Mouse (Mus musculus): Measurements from ENCODE around the gene Tet2. TPM values are rescaled to one million over a fixed set of nuclear protein-coding genes. Genes with fewer than 3 reads are reported as not detected.
A peak's percentile ranks its signal among the peaks of the same experiment; 100 is the strongest.

The Tet2 gene
- total and polyA plus RNA-seq, 3 experiments: 6.8 to 101 (median 10.9) TPM

DNA sequence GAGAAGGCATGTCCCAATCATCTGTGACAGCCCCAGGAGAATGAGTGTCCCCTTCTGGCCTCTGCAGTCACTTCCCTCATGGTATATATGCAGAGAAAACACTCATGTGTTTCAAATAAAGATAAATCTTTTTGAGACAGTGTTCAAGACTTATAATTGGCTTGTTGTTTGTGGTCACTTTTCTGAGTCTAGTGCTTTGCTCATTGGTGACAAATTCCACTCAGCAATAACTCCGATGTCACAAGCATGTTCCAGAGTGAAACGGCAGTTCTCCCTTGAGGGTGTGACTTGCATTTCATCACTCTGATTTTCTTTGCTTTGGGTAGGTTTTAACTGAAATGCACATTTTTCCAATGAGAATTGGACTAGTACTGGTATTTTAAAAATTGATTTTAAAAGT is 40.1 kb upstream of the Tet2 start:
- TF ChIP-seq MEF2A (IDR thresholded peaks at IDR 0.05; ENCODE audit: extremely low read depth, insufficient replicate concordance, low read depth, low read length, poor library complexity, severe bottlenecking): no peak
- no peak for TF ChIP-seq GABPA (IDR thresholded peaks at IDR 0.05; ENCODE audit: low read depth, low read length)
- no peak for TF ChIP-seq HCFC1 (IDR thresholded peaks at IDR 0.05; ENCODE audit: low read depth, low read length)
- TF ChIP-seq POLR2AphosphoS5 (IDR thresholded peaks at IDR 0.05; ENCODE audit: borderline replicate concordance, low read depth, low read length): no peak
- no peak for TF ChIP-seq CHD2 (IDR thresholded peaks at IDR 0.05; ENCODE audit: low read length)
- no peak for TF ChIP-seq USF1 (IDR thresholded peaks at IDR 0.05; ENCODE audit: low read depth, low read length)
- TF ChIP-seq SMC3 (IDR thresholded peaks at IDR 0.05; ENCODE audit: low read depth, low read length): no peak
- no peak for TF ChIP-seq ZNF384 (IDR thresholded peaks at IDR 0.05; ENCODE audit: low read depth, low read length)
- TF ChIP-seq ZKSCAN1 (IDR thresholded peaks at IDR 0.05; ENCODE audit: low read depth, low read length): no peak
- TF ChIP-seq GATA1 (IDR thresholded peaks at IDR 0.05; ENCODE audit: low read depth, low read length): no peak
- TF ChIP-seq ZMIZ1 (IDR thresholded peaks at IDR 0.05; ENCODE audit: low read depth, low read length): no peak
- no peak for TF ChIP-seq UBTF (IDR thresholded peaks at IDR 0.05; ENCODE audit: borderline replicate concordance, insufficient read depth, low read depth, low read length)
- no peak for TF ChIP-seq MYC (IDR thresholded peaks at IDR 0.05; ENCODE audit: low read depth, low read length)
- H3K4me1 ChIP-seq (ENCODE audit: control insufficient read depth in 1 of 2, insufficient read depth in 2 of 2, low read length in 2 of 2): peaks cover 7 to 10% of the 10 kb centered on the region in 2 experiments
- DNase-seq (ENCODE audit: low read depth, low spot score): peak; percentile 24
- no peaks in the 10 kb centered on the region for H3K79me2 ChIP-seq (ENCODE audit: control insufficient read depth, insufficient read depth, low read length, poor library complexity)
- H3K9ac ChIP-seq (ENCODE audit: control insufficient read depth, low read depth, low read length, poor library complexity, severe bottlenecking): no peak overlapping the region
- no peak overlapping the region for H3K27ac ChIP-seq (ENCODE audit: control insufficient read depth, low read depth, low read length)
- peaks cover 0 to 8% of the 10 kb centered on the region in 2 experiments; a peak in 2 of 4 replicates for H3K36me3 ChIP-seq (ENCODE audit: control insufficient read depth in 1 of 2, insufficient read depth in 2 of 2, low read length in 2 of 2)
- no peaks in the 10 kb centered on the region for H3K9me3 ChIP-seq (replicated peaks; ENCODE audit: insufficient read depth, low read length)
- H3K27me3 ChIP-seq (ENCODE audit: control insufficient read depth in 1 of 2, insufficient read depth in 2 of 2, low read length in 2 of 2): no peaks in the 10 kb centered on the region
- no peak overlapping the region for H3K4me3 ChIP-seq (ENCODE audit: control insufficient read depth in 1 of 2, insufficient read depth in 1 of 2, low read depth in 2 of 2, low read length in 2 of 2)

DNA sequence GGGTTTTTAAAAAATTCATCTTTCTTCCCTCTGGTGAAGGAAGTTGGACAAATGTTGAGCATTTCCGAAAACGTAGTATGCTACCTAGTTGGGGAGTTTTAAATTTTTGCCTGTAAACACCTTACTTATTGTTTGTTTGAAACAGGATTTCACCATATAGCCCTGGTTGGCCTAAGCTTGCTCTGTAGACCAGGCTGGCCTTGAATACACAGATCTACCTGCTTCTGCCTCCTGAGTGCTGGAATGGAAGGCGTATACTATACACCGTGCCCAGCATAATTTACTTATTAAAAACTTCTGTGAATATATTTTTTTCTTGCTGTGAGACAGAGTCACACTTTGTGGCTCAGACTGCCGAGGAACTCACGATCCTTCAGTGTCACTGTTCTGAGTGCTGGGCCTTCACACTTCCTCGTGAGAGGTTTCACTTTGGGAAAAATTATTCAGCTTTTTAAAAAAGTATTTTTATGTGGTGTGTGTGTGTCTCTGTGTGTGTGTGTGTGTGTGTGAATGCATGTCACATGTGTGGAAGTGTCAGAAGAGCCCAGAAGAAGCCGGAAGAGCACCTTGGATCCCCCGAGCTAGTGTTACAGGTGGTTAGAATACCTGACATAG is 38.6 kb upstream of the Tet2 start:
- Histone ChIP-seq H3K27ac (ENCODE audit: control insufficient read depth, low read depth, low read length) (peak overlapping the region; percentile 53), H3K9me3 (replicated peaks; ENCODE audit: insufficient read depth, low read length) (no peaks in the 10 kb centered on the region), H3K9ac (ENCODE audit: control insufficient read depth, low read depth, low read length, poor library complexity, severe bottlenecking) (peak overlapping the region; percentile 65), H3K4me1 (ENCODE audit: control insufficient read depth in 1 of 2, insufficient read depth in 2 of 2, low read length in 2 of 2) (peaks cover 7 to 10% of the 10 kb centered on the region in 2 experiments), H3K4me3 (ENCODE audit: control insufficient read depth in 1 of 2, insufficient read depth in 1 of 2, low read depth in 2 of 2, low read length in 2 of 2) (peak overlapping the region; percentile 27 to 29; a peak in 3 of 4 replicates), H3K36me3 (ENCODE audit: control insufficient read depth in 1 of 2, insufficient read depth in 2 of 2, low read length in 2 of 2) (peaks cover 0 to 8% of the 10 kb centered on the region in 2 experiments; a peak in 2 of 4 replicates), H3K79me2 (ENCODE audit: control insufficient read depth, insufficient read depth, low read length, poor library complexity) (no peaks in the 10 kb centered on the region), H3K27me3 (ENCODE audit: control insufficient read depth in 1 of 2, insufficient read depth in 2 of 2, low read length in 2 of 2) (no peaks in the 10 kb centered on the region)
- no peak for TF ChIP-seq NRF1 (IDR thresholded peaks at IDR 0.05; ENCODE audit: insufficient read depth, low read depth, low read length, poor library complexity, severe bottlenecking)
- TF ChIP-seq KAT2A (conservative IDR thresholded peaks at IDR 0.05; ENCODE audit: low read depth, low read length): no peak
- no peak for TF ChIP-seq JUND (IDR thresholded peaks at IDR 0.05; ENCODE audit: low read depth, low read length)
- no peak for TF ChIP-seq MYC (IDR thresholded peaks at IDR 0.05; ENCODE audit: low read depth, low read length)
- TF ChIP-seq HCFC1 (IDR thresholded peaks at IDR 0.05; ENCODE audit: low read depth, low read length): 0 out of 2 replicates have a peak, but pooled peaks have one; percentile 18
- 0 out of 2 replicates have a peak, but pooled peaks have one; percentile 8 for TF ChIP-seq MXI1 (IDR thresholded peaks at IDR 0.05; ENCODE audit: low read depth, low read length)
- no peak for TF ChIP-seq RAD21 (IDR thresholded peaks at IDR 0.05; ENCODE audit: low read depth, low read length)
- no peak for TF ChIP-seq TCF12 (IDR thresholded peaks at IDR 0.05; ENCODE audit: low read depth, low read length)
- no peak for TF ChIP-seq CTCF (IDR thresholded peaks at IDR 0.05 in 2 of 3, conservative IDR thresholded peaks at IDR 0.05 in 1 of 3; ENCODE audit: control insufficient read depth in 1 of 3, insufficient read depth in 1 of 3, low read depth in 2 of 3, low read length in 3 of 3, poor library complexity in 1 of 3, severe bottlenecking in 1 of 3)
- no peak for TF ChIP-seq POLR2A (IDR thresholded peaks at IDR 0.05; ENCODE audit: control insufficient read depth in 1 of 2, insufficient read depth in 1 of 2, low read depth in 1 of 2, low read length in 2 of 2, poor library complexity in 1 of 2)
- TF ChIP-seq MAZ (IDR thresholded peaks at IDR 0.05; ENCODE audit: low read depth, low read length): no peak
- TF ChIP-seq ZKSCAN1 (IDR thresholded peaks at IDR 0.05; ENCODE audit: low read depth, low read length): no peak
- TF ChIP-seq USF1 (IDR thresholded peaks at IDR 0.05; ENCODE audit: low read depth, low read length): no peak
- TF ChIP-seq MEF2A (IDR thresholded peaks at IDR 0.05; ENCODE audit: extremely low read depth, insufficient replicate concordance, low read depth, low read length, poor library complexity, severe bottlenecking): no peak
- no peak for TF ChIP-seq MAFK (IDR thresholded peaks at IDR 0.05; ENCODE audit: borderline replicate concordance, low read depth, low read length)
- no peak for TF ChIP-seq POLR2AphosphoS2 (IDR thresholded peaks at IDR 0.05; ENCODE audit: low read length)
- TF ChIP-seq CHD2 (IDR thresholded peaks at IDR 0.05; ENCODE audit: low read length): no peak
- TF ChIP-seq SMC3 (IDR thresholded peaks at IDR 0.05; ENCODE audit: low read depth, low read length): no peak
- peak; percentile 35 for DNase-seq (ENCODE audit: low read depth, low spot score)
